Mouse (Mus musculus) stomach, postnatal 0 days (tissue): ENCODE measurements around the gene Ang2.

ENCODE experiments used
- CTCF ChIP-seq: IDR thresholded peaks from 2 replicates; pipeline ENCODE4 v1.5.1; 2016; ENCODE audit warnings: antibody characterized with exemption, low read depth, mild to moderate bottlenecking, moderate library complexity
- EP300 ChIP-seq: optimal IDR thresholded peaks from 2 replicates; pipeline ENCODE3; 2016; ENCODE audit warnings: antibody characterized with exemption

- TF ChIP-seq CTCF: no peak
- TF ChIP-seq EP300: no peak
Observed at GRCm38 (mm10) chr14:51247736-51248135, 48.8 kb upstream of the Ang2 start.
